Mouse (Mus musculus) stomach, postnatal 0 days (tissue): ENCODE results near the gene Uhrf1. TPM values are rescaled to one million over a fixed set of nuclear protein-coding genes. Genes with fewer than 3 reads are reported as not detected.

Experiments used
- ATAC-seq: fragments of 200-750 bp; cut with Nextera tagmentation; 2 replicates; pipeline ENCODE4 v1.8.0; 2017; ENCODE audit not compliant: low FRiP score, low TSS enrichment
- DNase-seq: peaks from one replicate; pipeline ENCODE4 v3.0.0-alpha.2; 2016; ENCODE audit warnings: low spot score
- H3K27ac ChIP-seq: fragments of 300-500 bp; sonication (generic); replicated peaks from 2 replicates; pipeline ENCODE4 v1.5.1; 2014; ENCODE audit warnings: mild to moderate bottlenecking, control low read depth
- H3K27me3 ChIP-seq: fragments of 300-500 bp; sonication (generic); 2 replicates; pipeline ENCODE4 v1.6.1; 2014; ENCODE audit warnings: low read length; ENCODE audit not compliant: control insufficient read depth, insufficient read depth
- H3K36me3 ChIP-seq: fragments of 300-500 bp; sonication (generic); 2 replicates; pipeline ENCODE4 v1.6.1; 2014; ENCODE audit warnings: low read length, mixed read lengths; ENCODE audit not compliant: control insufficient read depth, insufficient read depth
- H3K4me1 ChIP-seq: fragments of 300-500 bp; sonication (generic); replicated peaks from 2 replicates; pipeline ENCODE4 v1.6.1; 2014; ENCODE audit warnings: antibody characterized with exemption; ENCODE audit not compliant: control insufficient read depth, insufficient read depth
- H3K4me2 ChIP-seq: fragments of 300-500 bp; sonication (generic); replicated peaks from 2 replicates; pipeline ENCODE4 v1.6.1; 2014; ENCODE audit warnings: low read depth, mild to moderate bottlenecking, control low read depth, moderate library complexity
- H3K4me3 ChIP-seq: fragments of 300-500 bp; sonication (generic); 2 replicates; pipeline ENCODE4 v1.5.1; 2014; ENCODE audit warnings: low read depth, low read length, control low read depth
- H3K9ac ChIP-seq: fragments of 300-500 bp; sonication (generic); 2 replicates; pipeline ENCODE4 v1.6.1; 2014; ENCODE audit warnings: mild to moderate bottlenecking, low read length, control low read depth, mixed read lengths
- H3K9me3 ChIP-seq: fragments of 300-500 bp; sonication (generic); 2 replicates; pipeline ENCODE4 v1.6.1; 2016; ENCODE audit warnings: low read length; ENCODE audit not compliant: control insufficient read depth
- CTCF ChIP-seq: IDR thresholded peaks from 2 replicates; pipeline ENCODE4 v1.5.1; 2016; ENCODE audit warnings: antibody characterized with exemption, low read depth, mild to moderate bottlenecking, moderate library complexity
- EP300 ChIP-seq: optimal IDR thresholded peaks from 2 replicates; pipeline ENCODE3; 2016; ENCODE audit warnings: antibody characterized with exemption
- WGBS: fragments of 180-500 bp; shearing (Covaris S2); extraction: QIAGEN DNeasy Blood & Tissue Kit; methylation state at CpG from one replicate; pipeline ENCODE4 v1.1.7; 2014; 5-methylcytosine and 5-hydroxymethylcytosine counted together
- polyA plus RNA-seq: library from polyadenylated mRNA; unstranded; fragments of >200 nt; fragmentation: Nextera tagmentation; extraction: Ambion mirVana; gene quantifications from 2 replicates; pipeline ENCODE4 v1.2.1, GENCODE M21; 2015

Gene Uhrf1
- polyA plus RNA-seq, 1 experiment from 2014 or later = 18.4 TPM

DNA sequence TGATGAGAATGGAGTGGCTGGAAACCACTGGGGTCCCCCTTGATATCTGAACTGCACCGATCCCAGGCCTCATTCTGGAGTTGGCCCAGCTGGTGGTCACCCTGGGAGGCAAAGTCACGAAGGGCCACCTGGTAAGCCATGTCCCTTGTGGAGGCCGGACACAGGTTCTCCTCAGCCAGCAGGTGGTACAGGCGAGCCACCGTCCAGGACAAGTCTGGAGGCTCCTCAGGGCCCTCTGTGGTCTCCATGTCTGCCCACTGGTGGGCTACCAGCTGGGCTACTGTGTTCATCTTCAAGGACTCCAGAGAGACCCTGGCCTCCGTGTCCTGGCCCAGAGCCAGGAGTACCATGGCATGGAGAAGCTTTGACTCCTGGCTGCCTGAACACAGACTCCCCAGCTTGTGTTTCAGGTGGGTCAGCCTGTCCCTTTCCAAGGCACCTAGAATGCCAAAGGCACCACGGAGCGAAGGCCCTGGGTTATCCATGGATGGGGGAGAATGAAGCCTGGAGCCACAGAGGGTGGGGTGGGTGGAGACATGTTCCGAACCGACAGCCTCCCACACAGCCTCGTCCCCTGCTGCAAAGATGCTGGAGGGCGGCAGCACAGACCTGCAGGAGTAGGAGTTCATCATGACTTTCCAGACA lies 31.4 kb upstream of the Uhrf1 start:
- H3K27me3 ChIP-seq = no peaks in the 10 kb centered on the region

DNA sequence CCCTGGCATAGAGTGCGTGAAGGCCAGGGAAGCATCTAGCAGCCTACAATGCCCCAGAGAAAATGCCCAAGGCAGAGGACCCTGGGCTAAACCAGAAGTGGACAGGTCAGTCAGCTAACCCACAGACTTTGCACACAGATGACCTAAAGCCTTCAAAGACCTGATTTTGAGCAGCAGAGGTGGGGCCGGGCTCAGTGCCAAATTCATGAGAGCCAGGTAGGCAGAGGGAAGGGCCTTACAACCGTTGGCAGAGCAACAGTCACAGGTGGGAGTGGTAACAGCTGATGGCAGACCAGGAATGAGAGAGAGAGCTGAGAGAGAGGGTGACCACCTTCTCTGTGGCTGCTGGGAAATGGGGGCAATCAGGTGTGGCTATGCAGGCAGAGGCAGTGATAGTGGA lies 30.5 kb upstream of the Uhrf1 start:
- Histone ChIP-seq H3K27me3 (no peaks in the 10 kb centered on the region), H3K4me3 (no peak overlapping the region), H3K4me1 (peaks cover 4% of the 10 kb centered on the region), H3K9ac (no peak overlapping the region), H3K9me3 (no peaks in the 10 kb centered on the region), H3K27ac (peak overlapping the region; percentile 13; the same call in 1 of the 2 replicates), H3K36me3 (peaks cover 8% of the 10 kb centered on the region; the same call in 1 of the 2 replicates), H3K4me2 (no peak overlapping the region)
- DNase-seq = peak; percentile 82
- TF ChIP-seq CTCF (no peak), EP300 (no peak)
- no peak for ATAC-seq
- 54% methylated on average over 3 of the region's 3 CpGs for WGBS

More for the DNA sequence above, 31.4 kb upstream of the Uhrf1 start:
- no peak for ATAC-seq
- no peak overlapping the region for H3K4me3 ChIP-seq
- TF ChIP-seq EP300 = no peak
- peak; percentile 28; the same call in 1 of the 2 replicates for TF ChIP-seq CTCF
- no peak for DNase-seq
- H3K9ac ChIP-seq = no peak overlapping the region
- H3K4me1 ChIP-seq = peaks cover 4% of the 10 kb centered on the region
- 80% methylated on average over 12 of the region's 12 CpGs for WGBS
- H3K9me3 ChIP-seq = no peaks in the 10 kb centered on the region
- H3K36me3 ChIP-seq = peaks cover 8% of the 10 kb centered on the region; the same call in 1 of the 2 replicates
- no peak overlapping the region; the same call in 1 of the 2 replicates for H3K27ac ChIP-seq
- H3K4me2 ChIP-seq = no peak overlapping the region

DNA sequence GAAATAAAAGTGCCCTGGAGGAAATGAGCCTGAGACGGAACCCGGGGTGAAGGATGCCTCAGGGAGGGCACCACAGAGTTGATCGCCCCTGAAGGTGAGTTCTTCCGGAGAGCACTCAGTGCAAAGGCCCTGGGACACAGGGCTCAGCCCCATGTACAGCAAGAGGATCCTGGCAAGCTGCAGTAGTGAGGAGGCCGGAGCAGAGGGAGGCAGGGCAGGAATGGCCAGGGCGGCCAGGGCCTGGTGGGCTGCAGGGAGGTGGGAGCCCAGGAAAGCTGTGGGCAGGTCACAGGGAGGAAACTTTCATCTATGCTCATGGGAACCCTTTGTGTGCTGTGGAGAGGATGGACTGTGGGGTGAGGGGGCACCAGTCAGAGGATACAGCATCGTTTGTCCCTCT lies 29.6 kb upstream of the Uhrf1 start:
- H3K36me3 ChIP-seq = peaks cover 8% of the 10 kb centered on the region; the same call in 1 of the 2 replicates
- no peak for ATAC-seq
- H3K27me3 ChIP-seq = no peaks in the 10 kb centered on the region
- no peaks in the 10 kb centered on the region for H3K9me3 ChIP-seq
- 0 out of 2 replicates have a peak overlapping the region, but pooled peaks have one; percentile 23 for H3K9ac ChIP-seq
- no peak overlapping the region for H3K4me2 ChIP-seq
- no peak overlapping the region for H3K4me3 ChIP-seq
- H3K27ac ChIP-seq = no peak overlapping the region; the same call in 1 of the 2 replicates
- no peak for DNase-seq
- H3K4me1 ChIP-seq = peaks cover 4% of the 10 kb centered on the region
- TF ChIP-seq CTCF (no peak), EP300 (no peak)
- 84% methylated on average over 7 of the region's 7 CpGs for WGBS

DNA sequence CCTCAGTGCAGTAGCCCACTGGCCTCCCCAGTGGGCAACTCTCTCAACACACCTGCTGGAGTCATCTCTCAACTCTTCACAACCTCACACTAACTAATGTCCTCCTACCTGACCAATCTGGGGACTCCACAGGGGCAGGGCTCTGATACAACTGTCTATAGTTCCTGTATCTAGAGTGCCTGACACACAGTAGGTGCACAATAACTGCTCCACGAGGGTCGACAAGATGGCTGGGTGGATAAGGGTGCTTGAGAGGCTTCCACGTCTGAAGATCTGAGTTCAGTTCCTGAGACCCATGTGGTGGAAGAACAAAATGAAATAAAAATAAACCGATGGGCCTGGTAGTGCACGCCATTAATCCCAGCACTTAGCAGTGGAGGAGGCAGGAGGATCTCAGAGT lies 29.1 kb upstream of the Uhrf1 start:
- DNase-seq (no peak), ATAC-seq (no peak)
- no peak overlapping the region for H3K4me3 ChIP-seq
- 87% methylated on average over 5 of the region's 5 CpGs for WGBS
- H3K36me3 ChIP-seq = peaks cover 8% of the 10 kb centered on the region; the same call in 1 of the 2 replicates
- TF ChIP-seq EP300 (no peak), CTCF (no peak)
- no peak overlapping the region for H3K9ac ChIP-seq
- no peaks in the 10 kb centered on the region for H3K9me3 ChIP-seq
- H3K27me3 ChIP-seq = no peaks in the 10 kb centered on the region
- H3K4me2 ChIP-seq = no peak overlapping the region
- H3K4me1 ChIP-seq = peaks cover 4% of the 10 kb centered on the region
- H3K27ac ChIP-seq = no peak overlapping the region

DNA sequence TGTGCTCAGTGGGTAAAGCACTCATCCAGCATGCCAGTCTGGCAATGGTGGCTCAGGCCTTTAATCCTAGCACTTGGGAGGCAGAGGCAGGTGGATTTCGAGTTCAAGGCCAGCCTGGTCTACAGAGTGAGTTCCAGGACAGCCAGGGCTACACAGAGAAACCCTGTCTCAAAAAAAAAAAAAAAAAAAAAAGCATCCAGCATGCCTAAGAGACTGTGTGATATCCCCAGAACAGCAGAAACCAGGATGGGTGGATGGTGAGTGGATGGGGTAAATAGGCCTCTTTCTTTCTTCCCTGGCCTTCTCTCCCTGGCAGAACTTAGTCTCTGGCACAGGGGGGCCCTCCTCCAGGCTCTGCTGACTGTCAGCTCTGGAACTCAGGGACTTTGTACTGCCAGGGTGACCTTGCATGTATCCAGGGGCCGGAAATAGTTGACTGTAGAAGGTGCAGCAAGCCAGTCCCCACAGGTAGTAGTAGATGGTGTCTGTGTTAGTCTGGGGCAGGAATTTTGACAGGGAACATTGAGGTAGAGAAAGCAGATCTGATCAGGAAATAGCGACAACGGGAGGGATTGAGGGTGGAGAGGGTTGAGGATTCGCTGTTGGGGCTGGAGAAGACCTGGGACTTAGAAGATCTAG lies 27.2 kb upstream of the Uhrf1 start:
- 16% methylated on average over 5 of the region's 5 CpGs for WGBS
- H3K36me3 ChIP-seq = peaks cover 13% of the 10 kb centered on the region
- peak overlapping the region; percentile 83 for H3K9ac ChIP-seq
- TF ChIP-seq EP300 = no peak
- no peak for TF ChIP-seq CTCF
- H3K9me3 ChIP-seq = no peaks in the 10 kb centered on the region
- H3K4me1 ChIP-seq = no peaks in the 10 kb centered on the region
- H3K27me3 ChIP-seq = no peaks in the 10 kb centered on the region
- peak; percentile 36 for ATAC-seq
- peak overlapping the region; percentile 94 for H3K27ac ChIP-seq
- H3K4me2 ChIP-seq = peak overlapping the region; percentile 77
- peak overlapping the region; percentile 61 for H3K4me3 ChIP-seq
- DNase-seq = peak; percentile 67
